Mouse (Mus musculus) testis, adult 2 months (tissue): Measurements from ENCODE around the gene Chka. TPM values are rescaled to one million over a fixed set of nuclear protein-coding genes. Genes with fewer than 3 reads are reported as not detected.

ENCODE experiments used
- H3K27ac ChIP-seq: fragments of 200-500 bp; 2 replicates; pipeline ENCODE4 v1.5.1; 2012; ENCODE audit warnings: low read depth, low read length; ENCODE audit not compliant: control insufficient read depth, insufficient read depth
- H3K27me3 ChIP-seq: fragments of 200-500 bp; 2 replicates; pipeline ENCODE4 v1.6.1; 2012; ENCODE audit warnings: mild to moderate bottlenecking, low read length, moderate library complexity; ENCODE audit not compliant: control insufficient read depth, insufficient read depth
- H3K36me3 ChIP-seq: fragments of 200-500 bp; 2 replicates; pipeline ENCODE4 v1.6.1; 2012; ENCODE audit warnings: mild to moderate bottlenecking, low read length; ENCODE audit not compliant: control insufficient read depth, insufficient read depth
- H3K4me1 ChIP-seq: fragments of 200-500 bp; 2 replicates; pipeline ENCODE4 v1.6.1; 2012; ENCODE audit warnings: low read length; ENCODE audit not compliant: control insufficient read depth, insufficient read depth
- H3K4me3 ChIP-seq: fragments of 200-500 bp; 2 replicates; pipeline ENCODE4 v1.5.1; 2012; ENCODE audit warnings: low read depth, mild to moderate bottlenecking, low read length, moderate library complexity, mixed read lengths; ENCODE audit not compliant: control insufficient read depth
- CTCF ChIP-seq: fragments of 200-500 bp; IDR thresholded peaks from 2 replicates; pipeline ENCODE4 v1.5.1; 2012; ENCODE audit warnings: low read depth, mild to moderate bottlenecking, inconsistent platforms, low read length, moderate library complexity; ENCODE audit not compliant: control insufficient read depth, insufficient read depth, insufficient replicate concordance
- POLR2A ChIP-seq: fragments of 200-500 bp; IDR thresholded peaks from 2 replicates; pipeline ENCODE4 v1.6.1; 2012; ENCODE audit warnings: low read depth, mild to moderate bottlenecking, inconsistent platforms, low read length, moderate library complexity; ENCODE audit not compliant: control insufficient read depth
- polyA plus RNA-seq: library from polyadenylated mRNA; depleted of rRNA; stranded (reverse); fragments of >200 nt; gene quantifications from 2 replicates; pipeline ENCODE4 v1.2.3, GENCODE M21; 2012

Chka gene
- polyA plus RNA-seq, 1 experiment = 85.7 TPM

DNA sequence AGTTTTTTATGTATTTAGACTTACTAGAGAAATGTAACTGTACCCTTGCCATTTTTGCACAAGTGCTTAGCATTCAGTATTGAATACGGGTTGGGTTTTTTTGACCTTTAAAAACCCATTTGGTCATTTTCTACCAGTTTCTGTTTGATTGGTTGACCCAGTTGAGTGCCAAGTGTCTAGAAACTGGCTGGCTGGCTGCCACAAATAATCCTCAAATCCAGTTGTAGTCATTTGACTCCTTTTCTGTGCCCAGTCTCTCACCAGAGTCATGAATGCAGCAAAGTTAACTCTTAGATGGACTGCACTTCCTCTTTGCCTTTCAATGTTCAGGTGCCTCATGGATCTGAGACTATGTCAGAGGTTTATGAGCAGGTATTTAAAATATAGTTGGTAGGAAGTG lies 2.3 kb downstream of the Chka start:
- H3K36me3 ChIP-seq = no peaks in the 10 kb centered on the region; the same call in none of the 2 replicates
- peaks cover 13% of the 10 kb centered on the region for H3K4me1 ChIP-seq
- H3K27ac ChIP-seq = no peak overlapping the region
- no peak for TF ChIP-seq CTCF
- TF ChIP-seq POLR2A = no peak
- peak overlapping the region; percentile 53; the same call in 1 of the 2 replicates for H3K4me3 ChIP-seq
- no peaks in the 10 kb centered on the region for H3K27me3 ChIP-seq

GRCm38 (mm10) chr19:3855091-3855490 lies 3.5 kb downstream of the Chka start:
- Histone ChIP-seq H3K27me3 (no peaks in the 10 kb centered on the region), H3K36me3 (no peaks in the 10 kb centered on the region; the same call in none of the 2 replicates), H3K4me3 (no peak overlapping the region), H3K4me1 (peaks cover 12% of the 10 kb centered on the region), H3K27ac (no peak overlapping the region)
- TF ChIP-seq POLR2A (no peak), CTCF (no peak)

- Histone ChIP-seq H3K4me3 (no peak overlapping the region), H3K4me1 (peaks cover 12% of the 10 kb centered on the region), H3K27ac (peak overlapping the region; percentile 32; the same call in 1 of the 2 replicates), H3K36me3 (no peaks in the 10 kb centered on the region; the same call in none of the 2 replicates), H3K27me3 (no peaks in the 10 kb centered on the region)
- TF ChIP-seq CTCF = no peak
- no peak for TF ChIP-seq POLR2A
Measured at GRCm38 (mm10) chr19:3855601-3856000, 4.0 kb downstream of the Chka start.

DNA sequence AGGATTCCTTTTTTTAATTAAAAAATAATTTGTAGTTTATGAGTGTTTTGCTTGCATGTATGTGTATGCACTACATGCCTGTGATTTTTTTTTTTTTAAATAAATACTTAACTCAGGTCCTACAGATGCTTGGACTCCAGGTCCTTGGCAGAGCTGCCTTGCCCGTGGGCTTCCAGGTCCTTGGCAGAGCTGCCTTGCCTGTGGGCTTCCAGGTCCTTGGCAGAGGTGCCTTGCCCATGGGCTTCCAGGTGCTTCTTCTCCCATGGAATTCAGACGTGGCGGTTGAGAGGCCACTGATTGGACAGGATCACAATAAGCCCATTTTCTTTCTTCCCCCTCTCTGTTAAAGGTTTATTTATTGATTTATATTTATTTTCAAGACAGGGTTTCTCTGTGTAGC lies 5.6 kb downstream of the Chka start:
- no peaks in the 10 kb centered on the region; the same call in none of the 2 replicates for H3K36me3 ChIP-seq

DNA sequence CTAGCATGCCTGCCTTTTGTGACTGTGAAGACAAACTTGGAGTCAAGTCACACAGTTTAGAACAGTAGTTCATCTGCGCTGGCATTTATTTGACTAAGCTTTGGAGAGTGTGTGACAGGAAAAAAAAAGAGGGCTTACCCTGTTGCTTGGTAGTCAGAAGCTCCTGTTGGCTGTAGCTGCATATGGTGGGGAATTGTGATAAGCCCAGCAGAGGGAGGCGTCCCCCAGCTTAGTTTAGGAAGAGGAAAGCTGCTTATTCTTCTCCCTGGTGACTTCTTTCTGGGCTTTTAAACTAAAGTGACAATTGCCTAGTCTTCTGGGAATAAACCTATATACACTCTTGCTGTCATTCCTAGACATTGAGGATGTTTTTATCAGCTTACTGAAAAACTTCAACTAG lies 11.1 kb downstream of the Chka start:
- TF ChIP-seq POLR2A = no peak
- Histone ChIP-seq H3K4me3 (no peak overlapping the region), H3K27ac (no peak overlapping the region), H3K4me1 (peaks cover 2% of the 10 kb centered on the region; the same call in 1 of the 2 replicates), H3K36me3 (no peaks in the 10 kb centered on the region; the same call in 1 of the 2 replicates), H3K27me3 (no peaks in the 10 kb centered on the region)

More for the DNA sequence above, 5.6 kb downstream of the Chka start:
- H3K4me1 ChIP-seq = peaks cover 7% of the 10 kb centered on the region
- no peak overlapping the region for H3K4me3 ChIP-seq
- H3K27me3 ChIP-seq = no peaks in the 10 kb centered on the region
- no peak for TF ChIP-seq CTCF
- TF ChIP-seq POLR2A = no peak
- no peak overlapping the region for H3K27ac ChIP-seq

DNA sequence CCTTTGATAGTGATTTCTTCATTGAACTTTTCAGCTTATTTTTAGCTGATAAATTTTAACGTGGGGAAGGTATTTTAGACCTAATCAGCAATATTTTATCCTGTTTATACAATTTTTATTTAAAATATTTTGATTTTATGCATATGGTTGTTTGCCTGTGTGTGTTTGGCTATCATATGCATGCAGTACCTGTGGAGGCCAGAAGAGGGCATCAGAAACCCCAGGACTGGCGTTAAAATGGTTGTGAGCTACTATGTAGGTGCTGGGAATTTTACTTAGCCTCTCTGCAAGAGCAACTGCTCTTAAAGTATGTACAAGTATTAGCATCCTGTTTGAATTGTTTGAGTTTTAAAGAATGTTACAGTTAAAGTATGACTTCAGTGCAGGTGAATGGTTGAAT lies 13.4 kb downstream of the Chka start:
- Histone ChIP-seq H3K27me3 (no peaks in the 10 kb centered on the region), H3K4me3 (no peak overlapping the region), H3K27ac (no peak overlapping the region), H3K36me3 (no peaks in the 10 kb centered on the region; the same call in 1 of the 2 replicates), H3K4me1 (no peaks in the 10 kb centered on the region)
- no peak for TF ChIP-seq CTCF
- no peak for TF ChIP-seq POLR2A

- Histone ChIP-seq H3K27me3 (no peaks in the 10 kb centered on the region), H3K4me3 (no peak overlapping the region), H3K4me1 (no peaks in the 10 kb centered on the region), H3K36me3 (no peaks in the 10 kb centered on the region; the same call in 1 of the 2 replicates), H3K27ac (no peak overlapping the region)
- no peak for TF ChIP-seq CTCF
- no peak for TF ChIP-seq POLR2A
Measured at GRCm38 (mm10) chr19:3868290-3868689, 16.7 kb downstream of the Chka start.

GRCm38 (mm10) chr19:3871468-3871867 lies 19.9 kb downstream of the Chka start:
- no peak overlapping the region for H3K27ac ChIP-seq
- no peak overlapping the region for H3K4me3 ChIP-seq
- no peaks in the 10 kb centered on the region for H3K4me1 ChIP-seq
- H3K36me3 ChIP-seq = no peaks in the 10 kb centered on the region; the same call in 1 of the 2 replicates
- H3K27me3 ChIP-seq = no peaks in the 10 kb centered on the region
- no peak for TF ChIP-seq POLR2A
- TF ChIP-seq CTCF = no peak
